In the genomic region with DNA sequence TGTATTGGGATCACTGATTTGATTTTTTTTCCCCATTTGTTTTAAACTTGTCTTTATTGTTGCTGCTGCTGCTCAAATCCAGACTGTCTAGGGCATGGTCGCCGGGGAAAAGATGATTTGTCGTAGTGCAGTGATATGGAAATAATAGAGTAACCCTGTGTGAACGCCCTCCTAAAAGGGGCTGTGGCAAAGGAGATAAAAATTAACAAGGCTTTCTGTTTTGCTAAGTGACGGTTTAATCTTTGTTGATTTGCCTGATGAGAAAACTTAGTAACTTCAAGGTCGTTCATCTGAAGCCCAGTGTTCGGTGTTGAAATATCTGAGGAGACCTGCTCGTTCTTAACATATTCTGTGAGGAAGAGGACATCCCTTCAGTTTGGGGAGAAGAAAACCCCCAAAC, we compare ENCODE assay signal across 31 mouse cellular contexts. TPM values are rescaled to one million over a fixed set of nuclear protein-coding genes. Genes with fewer than 3 reads are reported as not detected.
DNase-seq lines count a peak whose midpoint lies in the region; ATAC-seq and TF ChIP-seq lines count a peak whose summit lies in the region.
"Had no signal": no experiment of that assay in that cellular context is flagged by ENCODE, and none has a peak within 500 bp of the region (broad histone marks: within the 10 kb centered on the region; RNA-seq: fewer than 3 reads in every experiment).

No protein-coding gene starts in this region.

- no peak overlapping the region for H3K4me2 ChIP-seq in kidney, postnatal 0 days (ENCODE audit: low read length)
- H3K4me2 ChIP-seq: heart, embryonic 15.5 days; hindbrain, embryonic 12.5 days; neural tube, embryonic 15.5 days had no signal

- no peaks in the 10 kb centered on the region for H3K9me3 ChIP-seq in kidney, postnatal 0 days (replicated peaks; ENCODE audit: low read length)
- H3K9me3 ChIP-seq in ES-Bruce4 (replicated peaks; ENCODE audit: control insufficient read depth, insufficient read depth, low read length, poor library complexity, severe bottlenecking), result peaks cover 5% of the 10 kb centered on the region; the same call in 1 of the 2 replicates
- H3K9me3 ChIP-seq: heart, embryonic 10.5 days; heart, embryonic 15.5 days; hindbrain, embryonic 12.5 days; megakaryocyte, embryonic 14.5 days; neural tube, embryonic 15.5 days had no signal

- no peak for TF ChIP-seq EP300 in ES-Bruce4 (IDR thresholded peaks at IDR 0.05; ENCODE audit: insufficient read depth, low read depth, low read length)

- no peaks in the 10 kb centered on the region for H3K36me3 ChIP-seq in kidney, postnatal 0 days (ENCODE audit: insufficient read depth, low read length)
- H3K36me3 ChIP-seq in ES-Bruce4 (ENCODE audit: control insufficient read depth, insufficient read depth, low read length, poor library complexity, severe bottlenecking), result no peaks in the 10 kb centered on the region
- H3K36me3 ChIP-seq: heart, embryonic 10.5 days; heart, embryonic 15.5 days; hindbrain, embryonic 12.5 days; neural tube, embryonic 15.5 days had no signal

- no peak for TF ChIP-seq POLR2A in ES-Bruce4 (IDR thresholded peaks at IDR 0.05; ENCODE audit: insufficient read depth, low read length)

- H3K4me1 ChIP-seq in kidney, postnatal 0 days (replicated peaks; ENCODE audit: insufficient read depth, low read length), result peaks cover 28% of the 10 kb centered on the region
- peaks cover 12% of the 10 kb centered on the region for H3K4me1 ChIP-seq in ES-Bruce4 (ENCODE audit: control insufficient read depth, insufficient read depth, low read length)

- H3K4me3 ChIP-seq in kidney, postnatal 0 days (replicated peaks; ENCODE audit: low read depth, low read length), result no peak overlapping the region
- H3K4me3 ChIP-seq in ES-Bruce4 (ENCODE audit: low read depth, low read length), result no peak overlapping the region
- H3K4me3 ChIP-seq: heart, embryonic 10.5 days; heart, embryonic 15.5 days; hindbrain, embryonic 12.5 days; megakaryocyte, embryonic 14.5 days; neural tube, embryonic 15.5 days had no signal

- H3K27ac ChIP-seq in kidney, postnatal 0 days, result peak overlapping the region; percentile 26; the same call in 1 of the 2 replicates
- H3K27ac ChIP-seq in ES-Bruce4 (ENCODE audit: insufficient read depth, low read length), result peak overlapping the region; percentile 53; the same call in 1 of the 2 replicates
- H3K27ac ChIP-seq: heart, embryonic 10.5 days; heart, embryonic 15.5 days; hindbrain, embryonic 12.5 days; hindbrain, postnatal 0 days; neural tube, embryonic 15.5 days had no signal

- no peak for ATAC-seq in kidney, postnatal 0 days (replicated peaks; ENCODE audit: low FRiP score, low read depth)
- ATAC-seq in common myeloid progenitor, adult 5-6 weeks (replicated peaks; ENCODE audit: low read depth, poor library complexity, severe bottlenecking), result peak; percentile 19; the same call in 1 of the 2 replicates
- ATAC-seq: activated CD4-positive, CD25-positive, alpha-beta regulatory T cell, adult 4 months; forebrain, embryonic 14.5 days; hindbrain, postnatal 0 days; intestine, embryonic 16.5 days had no signal

- WGBS in kidney, postnatal 0 days, result 48% methylated on average over 8 of the region's 8 CpGs

- H3K9ac ChIP-seq in kidney, postnatal 0 days (ENCODE audit: low read depth, low read length), result no peak overlapping the region
- no peak overlapping the region for H3K9ac ChIP-seq in ES-Bruce4 (ENCODE audit: low read depth, poor library complexity, severe bottlenecking)
- H3K9ac ChIP-seq: heart, embryonic 15.5 days; hindbrain, embryonic 12.5 days; neural tube, embryonic 15.5 days had no signal

- no peak for TF ChIP-seq CTCF in kidney, postnatal 0 days (IDR thresholded peaks at IDR 0.05; ENCODE audit: low read depth)
- no peak for TF ChIP-seq CTCF in ES-Bruce4 (IDR thresholded peaks at IDR 0.05; ENCODE audit: low read depth, low read length)

- intact Hi-C loops in heart, postnatal 25 days (cut with DNase I), result no loop called here

- no peaks in the 10 kb centered on the region for H3K27me3 ChIP-seq in kidney, postnatal 0 days (ENCODE audit: insufficient read depth, low read length)
- no peaks in the 10 kb centered on the region for H3K27me3 ChIP-seq in ES-Bruce4 (ENCODE audit: control insufficient read depth, insufficient read depth, low read length, poor library complexity, severe bottlenecking)
- H3K27me3 ChIP-seq: heart, embryonic 15.5 days; hindbrain, embryonic 12.5 days; megakaryocyte, embryonic 14.5 days; neural tube, embryonic 15.5 days had no signal

- DNase-seq in heart, adult 11 months, result peak; percentile 62
- DNase-seq in heart, postnatal 25 days (ENCODE audit: low spot score), result no peak
- DNase-seq in kidney, postnatal 0 days (ENCODE audit: low spot score), result no peak
- DNase-seq in kidney, adult 11 months, result no peak
- DNase-seq in spleen, postnatal 10 days (ENCODE audit: low spot score in 2 of 2), result no peak
- no peak for DNase-seq in spleen, adult 12 weeks (ENCODE audit: low spot score)
- DNase-seq: adrenal gland, adult 8-10 months; cerebellum, adult 8-10 months; cerebellum, postnatal 25 days; gastrocnemius, postnatal 14 days; heart, postnatal 36 days; kidney, postnatal 25 days; layer of hippocampus, postnatal 36 days; left cerebral cortex, postnatal 4 days; lung, postnatal 36 days; midbrain, embryonic 14.5 days; retina, postnatal 1 day; right cerebral cortex, postnatal 14 days; thymus, adult 2 months; thymus, postnatal 36 days had no signal

RNA-seq across cellular contexts. Expression of gene Arl15, which starts 19.8 kb away (rescaled TPM):
- 1 to 10 TPM; 8.5 to 9.4 TPM for total RNA-seq in heart, postnatal 25 days (2021)
- 10.8 and 12.6 TPM in 2 replicates for polyA plus RNA-seq in kidney, postnatal 0 days (2015; fragmentation: Nextera tagmentation; extraction: Ambion mirVana)
- polyA plus RNA-seq in ES-Bruce4 (2011; ENCODE audit: insufficient read depth, insufficient read length, low read depth, missing spikeins), result 53.3 and 57.0 TPM in 2 replicates
- 15.3 and 18.9 TPM in 2 replicates for total RNA-seq in common myeloid progenitor, adult 5-6 weeks (2017)
